Mouse (Mus musculus): ENCODE data around the gene Ddx24. TPM values are rescaled to one million over a fixed set of nuclear protein-coding genes. Genes with fewer than 3 reads are reported as not detected.

The Ddx24 gene
- total RNA-seq, 1 experiment: 107 TPM

DNA sequence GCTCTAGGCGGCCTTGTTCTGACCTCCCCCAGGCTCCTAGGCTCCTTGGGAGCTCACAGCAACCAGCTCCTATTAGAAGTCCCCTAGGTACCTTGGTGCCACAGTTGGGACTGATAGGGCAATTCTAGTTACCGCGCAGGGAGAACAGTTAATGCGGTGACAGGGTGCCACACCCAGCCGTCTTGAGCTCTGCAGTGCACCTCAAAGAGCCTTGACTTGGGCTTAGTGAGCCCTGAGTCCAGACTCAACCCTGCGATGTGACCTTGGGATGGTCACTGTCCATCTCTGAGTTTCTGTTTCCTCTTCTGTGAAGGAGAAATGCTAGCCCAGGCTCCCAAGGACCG lies 57.3 kb downstream of the Ddx24 start:
- TF ChIP-seq ZNF384 (IDR thresholded peaks at IDR 0.05; ENCODE audit: low read depth, low read length) (no peak), MAFK (IDR thresholded peaks at IDR 0.05; ENCODE audit: insufficient read depth, low read depth, low read length) (no peak), HCFC1 (IDR thresholded peaks at IDR 0.05; ENCODE audit: borderline replicate concordance, insufficient read depth, low read length) (no peak), CHD2 (IDR thresholded peaks at IDR 0.05; ENCODE audit: low read depth, low read length) (no peak), ZC3H11A (IDR thresholded peaks at IDR 0.05; ENCODE audit: borderline replicate concordance, low read depth, low read length) (no peak)
- no peaks in the 10 kb centered on the region for H3K9me3 ChIP-seq (ENCODE audit: control insufficient read depth, insufficient read depth, low read depth, low read length)
- H3K4me1 ChIP-seq (ENCODE audit: control insufficient read depth in 2 of 2, insufficient read depth in 2 of 2, low read length in 2 of 2, poor library complexity in 1 of 2): no peaks in the 10 kb centered on the region
- peak overlapping the region in 1 of 2 experiments; percentile 28; a peak in 1 of 4 replicates for H3K4me3 ChIP-seq (ENCODE audit: insufficient read depth in 1 of 2, low read depth in 1 of 2, low read length in 2 of 2, poor library complexity in 1 of 2, severe bottlenecking in 1 of 2)
- no peak overlapping the region for H3K27ac ChIP-seq (ENCODE audit: insufficient read depth, low read depth, low read length, poor library complexity, severe bottlenecking)
- DNase-seq (ENCODE audit: low read depth, low spot score): no peak
- H3K36me3 ChIP-seq (ENCODE audit: control insufficient read depth, insufficient read depth, low read length, poor library complexity, severe bottlenecking): no peaks in the 10 kb centered on the region
- in situ Hi-C loops (cut with MboI; ENCODE audit: low sequenced_read_pairs in 2 of 2, unreplicated experiment in 2 of 2): no loop called here
- H3K9ac ChIP-seq (ENCODE audit: insufficient read depth, low read depth, low read length, poor library complexity, severe bottlenecking): no peak overlapping the region

DNA sequence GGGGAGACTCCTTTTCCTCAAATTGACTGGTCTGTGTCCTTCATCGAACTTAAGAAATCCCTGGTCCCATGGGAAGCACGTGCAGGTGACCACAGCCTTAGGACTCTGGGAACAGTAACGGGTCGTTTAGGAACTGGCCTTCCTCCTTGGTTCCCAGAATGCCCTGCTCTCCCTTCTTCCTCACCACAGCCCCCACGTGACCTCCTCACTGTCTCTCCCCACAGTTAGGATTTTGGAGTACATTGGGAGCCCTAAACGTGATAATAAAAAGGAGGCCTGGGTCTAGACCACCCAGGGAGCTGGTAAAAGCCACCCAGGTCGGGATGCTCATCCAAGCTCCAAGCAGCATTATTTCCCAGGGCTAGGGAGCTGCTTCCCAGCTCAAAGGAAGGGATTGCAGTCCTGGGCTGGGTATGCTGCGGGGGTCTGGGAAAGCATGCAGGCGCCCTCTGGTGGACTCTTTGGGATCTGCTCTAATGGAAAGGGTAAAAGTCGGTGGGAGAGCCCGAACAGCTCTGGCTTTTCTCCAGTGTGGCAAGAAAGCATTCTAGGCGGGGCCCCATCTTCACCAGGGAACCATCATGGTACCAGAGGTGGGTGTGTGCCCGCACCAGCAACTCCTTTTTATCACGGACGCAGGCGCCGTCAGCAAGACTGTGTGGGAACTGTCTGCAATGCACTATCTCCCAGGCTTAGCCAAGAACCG lies 57.9 kb downstream of the Ddx24 start:
- Histone ChIP-seq H3K9me3 (ENCODE audit: control insufficient read depth, insufficient read depth, low read depth, low read length) (no peaks in the 10 kb centered on the region), H3K36me3 (ENCODE audit: control insufficient read depth, insufficient read depth, low read length, poor library complexity, severe bottlenecking) (no peaks in the 10 kb centered on the region), H3K4me1 (ENCODE audit: control insufficient read depth in 2 of 2, insufficient read depth in 2 of 2, low read length in 2 of 2, poor library complexity in 1 of 2) (no peaks in the 10 kb centered on the region), H3K27ac (ENCODE audit: insufficient read depth, low read depth, low read length, poor library complexity, severe bottlenecking) (no peak overlapping the region), H3K4me3 (ENCODE audit: insufficient read depth in 1 of 2, low read depth in 1 of 2, low read length in 2 of 2, poor library complexity in 1 of 2, severe bottlenecking in 1 of 2) (peak overlapping the region in 1 of 2 experiments; percentile 28; a peak in 1 of 4 replicates), H3K9ac (ENCODE audit: insufficient read depth, low read depth, low read length, poor library complexity, severe bottlenecking) (no peak overlapping the region; the same call in 1 of the 2 replicates)
- in situ Hi-C loops (cut with MboI; ENCODE audit: low sequenced_read_pairs in 2 of 2, unreplicated experiment in 2 of 2): no loop called here
- DNase-seq (ENCODE audit: low read depth, low spot score): peak; percentile 81
- TF ChIP-seq ZC3H11A (IDR thresholded peaks at IDR 0.05; ENCODE audit: borderline replicate concordance, low read depth, low read length): peak; percentile 45; the same call in 1 of the 2 replicates
- no peak for TF ChIP-seq ZNF384 (IDR thresholded peaks at IDR 0.05; ENCODE audit: low read depth, low read length)

DNA sequence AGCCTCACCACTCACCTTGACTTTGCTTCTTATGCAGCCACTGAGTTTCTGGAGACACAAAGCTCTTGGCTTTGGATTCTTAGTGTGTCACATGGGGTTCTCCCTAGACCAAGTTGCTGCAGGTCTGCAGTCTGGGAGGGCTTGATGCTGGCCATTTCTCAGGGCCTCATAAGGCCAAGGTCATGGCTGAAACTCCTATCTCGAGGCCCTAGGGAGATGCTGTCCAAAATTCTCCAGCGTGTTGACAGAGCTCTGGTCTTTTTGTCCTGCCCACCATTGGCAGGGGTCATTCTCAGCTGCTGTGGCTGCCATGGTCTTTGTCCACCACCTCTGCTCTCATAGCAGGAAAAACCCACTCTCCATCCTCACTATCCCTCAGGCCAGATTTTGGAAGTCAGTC lies 58.5 kb downstream of the Ddx24 start:
- DNase-seq (ENCODE audit: low read depth, low spot score): no peak
- H3K36me3 ChIP-seq (ENCODE audit: control insufficient read depth, insufficient read depth, low read length, poor library complexity, severe bottlenecking): no peaks in the 10 kb centered on the region
- H3K4me3 ChIP-seq (ENCODE audit: insufficient read depth in 1 of 2, low read depth in 1 of 2, low read length in 2 of 2, poor library complexity in 1 of 2, severe bottlenecking in 1 of 2): no peak overlapping the region
- no peak for TF ChIP-seq CHD2 (IDR thresholded peaks at IDR 0.05; ENCODE audit: low read depth, low read length)
- no peak for TF ChIP-seq ZC3H11A (IDR thresholded peaks at IDR 0.05; ENCODE audit: borderline replicate concordance, low read depth, low read length)
- TF ChIP-seq MAFK (IDR thresholded peaks at IDR 0.05; ENCODE audit: insufficient read depth, low read depth, low read length): no peak
- no peak for TF ChIP-seq ZNF384 (IDR thresholded peaks at IDR 0.05; ENCODE audit: low read depth, low read length)
- no peak for TF ChIP-seq HCFC1 (IDR thresholded peaks at IDR 0.05; ENCODE audit: borderline replicate concordance, insufficient read depth, low read length)
- H3K9me3 ChIP-seq (ENCODE audit: control insufficient read depth, insufficient read depth, low read depth, low read length): no peaks in the 10 kb centered on the region
- no peak overlapping the region for H3K27ac ChIP-seq (ENCODE audit: insufficient read depth, low read depth, low read length, poor library complexity, severe bottlenecking)
- H3K4me1 ChIP-seq (ENCODE audit: control insufficient read depth in 2 of 2, insufficient read depth in 2 of 2, low read length in 2 of 2, poor library complexity in 1 of 2): no peaks in the 10 kb centered on the region
- no peak overlapping the region for H3K9ac ChIP-seq (ENCODE audit: insufficient read depth, low read depth, low read length, poor library complexity, severe bottlenecking)
- in situ Hi-C loops (cut with MboI; ENCODE audit: low sequenced_read_pairs in 2 of 2, unreplicated experiment in 2 of 2): no loop called here

DNA sequence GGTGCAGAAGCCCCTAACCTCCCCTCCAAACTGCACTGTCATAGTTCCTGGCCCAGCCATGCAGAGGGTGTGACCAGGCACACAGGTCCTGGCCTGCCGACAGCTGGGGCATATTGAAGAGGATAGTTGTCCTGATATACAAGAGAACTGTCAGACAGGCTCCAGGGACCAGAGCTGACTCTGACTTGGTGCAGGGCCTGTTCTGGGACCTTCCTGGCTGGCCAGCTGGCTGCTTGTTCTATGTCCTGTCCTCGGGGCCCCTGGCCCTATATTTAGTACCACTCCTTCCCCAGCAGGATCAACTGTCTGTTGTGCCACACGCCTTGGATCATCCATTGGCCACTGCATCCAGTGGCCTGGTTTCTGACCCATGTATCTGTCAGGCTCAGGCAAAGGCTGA lies 63.3 kb downstream of the Ddx24 start:
- DNase-seq (ENCODE audit: low read depth, low spot score): no peak
- TF ChIP-seq HCFC1 (IDR thresholded peaks at IDR 0.05; ENCODE audit: borderline replicate concordance, insufficient read depth, low read length) (no peak), ZNF384 (IDR thresholded peaks at IDR 0.05; ENCODE audit: low read depth, low read length) (no peak), MAFK (IDR thresholded peaks at IDR 0.05; ENCODE audit: insufficient read depth, low read depth, low read length) (no peak), CHD2 (IDR thresholded peaks at IDR 0.05; ENCODE audit: low read depth, low read length) (no peak), ZC3H11A (IDR thresholded peaks at IDR 0.05; ENCODE audit: borderline replicate concordance, low read depth, low read length) (no peak)
- H3K9me3 ChIP-seq (ENCODE audit: control insufficient read depth, insufficient read depth, low read depth, low read length): no peaks in the 10 kb centered on the region
- in situ Hi-C loops (cut with MboI; ENCODE audit: low sequenced_read_pairs in 2 of 2, unreplicated experiment in 2 of 2): no loop called here
- H3K4me1 ChIP-seq (ENCODE audit: control insufficient read depth in 2 of 2, insufficient read depth in 2 of 2, low read length in 2 of 2, poor library complexity in 1 of 2): no peaks in the 10 kb centered on the region
- no peak overlapping the region for H3K9ac ChIP-seq (ENCODE audit: insufficient read depth, low read depth, low read length, poor library complexity, severe bottlenecking)
- no peak overlapping the region for H3K4me3 ChIP-seq (ENCODE audit: insufficient read depth in 1 of 2, low read depth in 1 of 2, low read length in 2 of 2, poor library complexity in 1 of 2, severe bottlenecking in 1 of 2)
- no peak overlapping the region for H3K27ac ChIP-seq (ENCODE audit: insufficient read depth, low read depth, low read length, poor library complexity, severe bottlenecking)
- H3K36me3 ChIP-seq (ENCODE audit: control insufficient read depth, insufficient read depth, low read length, poor library complexity, severe bottlenecking): no peaks in the 10 kb centered on the region

Data from ES-E14 (cell line).